Mouse (Mus musculus) monocyte, adult 5-6 weeks (primary cell): ENCODE results near the gene Spdl1. TPM values are rescaled to one million over a fixed set of nuclear protein-coding genes. Genes with fewer than 3 reads are reported as not detected.

ENCODE experiments used
- ATAC-seq: fragments of 153-309, 156-312 bp; replicated peaks from 2 replicates; pipeline ENCODE4 v1.8.0; 2017; ENCODE audit warnings: mild to moderate bottlenecking; ENCODE audit not compliant: low TSS enrichment, insufficient number of reproducible peaks, severe bottlenecking, poor library complexity, low FRiP score
- total RNA-seq: library from RNA; stranded (forward); fragments of 200-1000, 200-491, 200-594 nt; gene quantifications from 3 replicates; pipeline ENCODE4 v1.2.3, GENCODE M21; 2017

Gene Spdl1
- total RNA-seq, 1 experiment from 2014 or later, result 3.4 TPM

DNA sequence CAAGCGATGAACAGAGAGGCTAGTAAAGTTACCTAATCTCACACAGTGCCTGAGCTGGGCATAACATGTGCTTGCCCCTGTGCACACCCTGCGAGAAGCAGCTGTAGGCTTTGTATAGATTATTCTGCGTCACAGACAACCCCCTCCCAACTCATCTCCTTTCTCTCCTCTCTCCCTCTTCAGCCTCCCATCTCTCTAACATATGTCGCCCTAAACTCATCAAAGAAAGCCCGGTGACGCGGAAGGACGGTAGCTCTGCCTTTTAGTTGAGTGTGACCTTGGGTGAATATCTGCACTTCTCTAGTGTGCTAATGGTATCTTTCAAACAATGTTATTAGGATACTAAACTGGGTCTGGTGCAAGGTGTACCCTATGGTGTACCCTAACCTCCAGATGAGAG is 63.5 kb downstream of the Spdl1 start:
- ATAC-seq, result no peak

DNA sequence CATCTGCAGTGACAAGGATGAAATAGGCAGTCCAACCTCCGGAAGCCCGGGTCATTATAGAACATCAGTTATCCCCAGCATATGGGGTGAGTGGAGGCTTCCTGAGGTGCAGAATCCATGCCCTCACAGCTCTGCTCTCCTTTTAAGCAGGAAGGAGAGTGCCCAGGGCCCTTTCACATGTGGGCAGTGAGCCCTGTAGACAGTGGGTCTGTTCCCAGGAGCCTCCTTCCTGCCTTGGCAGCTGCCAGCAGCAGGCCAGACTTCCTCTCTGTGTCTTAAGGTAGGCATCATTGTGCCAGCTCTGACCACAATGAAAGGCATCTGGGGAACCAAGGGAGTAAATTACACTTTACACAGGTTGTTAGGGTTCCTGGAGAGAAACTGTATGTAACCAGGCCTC is 64.0 kb downstream of the Spdl1 start:
- ATAC-seq, result no peak

DNA sequence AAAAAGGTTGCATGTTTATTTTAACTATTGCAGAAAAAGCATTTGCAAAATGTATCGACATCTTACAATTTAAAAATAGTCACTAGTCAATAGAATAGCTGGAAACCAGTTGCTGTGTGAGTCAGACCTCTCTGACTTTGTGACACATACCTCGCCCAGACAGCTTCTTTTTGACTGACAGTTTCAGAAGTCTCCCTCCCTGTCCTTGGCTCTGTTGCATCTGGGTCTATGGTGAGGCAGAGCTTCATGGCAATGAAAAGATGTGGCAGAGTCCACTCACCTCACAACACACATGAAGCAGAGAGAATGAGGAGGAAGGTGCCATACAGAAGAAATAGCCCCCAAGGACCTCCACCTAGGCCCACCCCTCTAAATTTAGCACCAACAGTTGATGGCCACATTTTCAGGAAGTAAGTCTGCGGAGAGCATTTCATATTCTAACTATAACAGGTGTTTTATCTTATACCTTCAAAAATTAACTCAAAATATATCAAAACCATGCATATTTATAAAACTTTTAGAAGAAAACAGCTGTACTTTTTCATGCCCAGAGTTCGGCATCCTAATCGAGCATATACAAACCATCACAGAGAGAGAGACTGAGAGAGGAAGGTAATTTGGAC is 69.6 kb downstream of the Spdl1 start:
- ATAC-seq, result no peak

DNA sequence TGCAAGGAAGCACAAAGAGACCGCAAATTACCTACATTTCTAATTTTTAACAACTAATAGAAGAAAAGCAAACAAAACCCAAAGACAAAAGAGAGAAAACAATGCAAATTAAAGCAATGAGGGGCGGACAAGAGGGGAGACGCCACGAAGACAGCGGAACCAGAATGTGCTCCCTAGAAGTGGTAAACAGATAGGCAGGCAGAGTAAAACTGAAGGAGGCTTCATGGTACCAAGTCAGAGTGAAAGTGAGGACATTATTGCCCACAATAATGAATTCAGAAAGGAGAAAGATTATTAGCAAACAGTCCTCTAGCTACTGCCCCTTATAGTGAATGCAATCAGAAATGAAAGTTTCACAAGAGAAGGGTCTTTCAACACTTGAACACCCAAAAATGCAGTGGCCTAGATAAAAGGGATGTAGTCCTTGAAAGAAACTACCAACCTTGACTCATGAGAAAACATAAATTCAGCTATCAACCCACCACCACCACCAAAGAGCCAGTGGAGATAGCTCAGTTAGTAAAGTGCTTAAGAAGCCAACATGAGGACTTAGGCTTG is 70.8 kb downstream of the Spdl1 start:
- no peak for ATAC-seq

DNA sequence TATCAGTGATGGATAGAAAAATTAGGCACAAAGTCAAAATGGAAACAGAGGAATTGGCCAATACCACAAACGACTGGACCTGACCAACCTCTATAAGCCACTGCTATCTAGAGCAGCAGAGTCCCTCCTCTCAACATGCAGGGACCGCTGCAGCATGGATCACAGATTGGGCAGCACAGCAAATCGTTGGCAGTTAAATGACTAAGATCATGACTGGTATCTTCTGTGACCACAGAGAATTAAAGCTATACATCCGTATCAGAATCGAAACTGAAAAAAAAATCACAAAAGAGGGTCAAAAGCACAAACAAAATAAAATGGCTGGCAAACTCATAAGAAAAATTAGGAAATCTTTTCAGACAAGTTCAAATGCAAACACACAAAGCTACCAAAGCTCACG is 71.3 kb downstream of the Spdl1 start:
- ATAC-seq, result no peak

DNA sequence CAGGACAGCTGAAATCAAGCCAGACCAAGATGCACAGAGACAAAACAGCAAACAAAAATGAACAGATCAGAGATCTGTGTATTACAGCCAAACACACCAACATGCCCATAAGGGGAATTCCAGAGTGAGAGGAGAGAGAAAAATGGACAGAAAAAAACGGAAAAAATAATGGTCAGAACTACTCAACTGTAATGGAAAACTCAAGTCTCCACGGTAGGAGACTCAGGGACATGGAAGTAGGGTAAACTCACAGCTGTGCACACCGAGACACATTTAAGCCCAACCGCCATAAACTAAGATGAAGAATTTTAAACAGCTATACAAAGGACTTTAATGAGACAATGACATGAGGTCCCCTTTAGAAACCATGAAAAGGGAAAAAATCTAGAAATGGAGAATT is 73.9 kb downstream of the Spdl1 start:
- no peak for ATAC-seq

Other genes with a start within 250 kb of the Spdl1 start
- 415 to 764 TPM (median 432 TPM) in 3 replicates for gene Dock2, start 49.7 kb downstream of the Spdl1 start, total RNA-seq